Mouse (Mus musculus): ENCODE measurements at regions not wholly inside any gene's neighbourhood (a gene's known extent, or its start where the extent isn't known, plus 50 kb on each side); places are given as distances from the start of the nearest gene placed in this dataset.
A peak's percentile ranks its signal among the peaks of the same experiment; 100 is the strongest.

DNA sequence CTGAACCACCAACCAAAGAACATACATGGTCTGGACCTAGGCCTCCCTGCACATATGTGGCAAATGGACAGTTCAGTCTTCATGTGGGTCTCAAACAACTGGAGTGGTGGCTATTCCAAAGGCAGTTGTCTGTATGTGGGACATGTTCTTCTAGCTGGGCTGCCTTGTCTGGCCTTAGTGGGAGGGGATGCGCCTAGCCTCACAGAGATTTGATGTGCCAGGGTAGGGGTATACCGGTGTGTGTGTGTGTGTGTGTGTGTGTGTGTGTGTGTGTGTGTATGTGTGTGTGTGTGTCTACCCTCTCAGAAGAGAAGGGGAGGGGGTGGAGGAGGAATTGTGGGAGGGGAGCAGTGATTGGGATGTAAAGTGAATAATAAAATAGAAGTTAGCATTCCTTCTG, 344.0 kb downstream of the Dhx35 start:
- DNase-seq (no peak), ATAC-seq (ENCODE audit: insufficient read depth) (no peak)
- H3K9ac ChIP-seq: no peak overlapping the region
- no peak overlapping the region for H3K4me2 ChIP-seq
- WGBS: 90% methylated on average over 2 of the region's 2 CpGs
- H3K36me3 ChIP-seq (ENCODE audit: insufficient read depth): no peaks in the 10 kb centered on the region
- no peaks in the 10 kb centered on the region for H3K9me3 ChIP-seq (ENCODE audit: low read depth, low read length)
- H3K27ac ChIP-seq (ENCODE audit: low read depth): no peak overlapping the region
- no peaks in the 10 kb centered on the region for H3K27me3 ChIP-seq (ENCODE audit: insufficient read depth, low read length)
- H3K4me1 ChIP-seq (ENCODE audit: insufficient read depth): no peaks in the 10 kb centered on the region
- H3K4me3 ChIP-seq (ENCODE audit: low read depth, low read length): no peak overlapping the region
- no peak for TF ChIP-seq CTCF (IDR thresholded peaks at IDR 0.05; ENCODE audit: low read depth)

DNA sequence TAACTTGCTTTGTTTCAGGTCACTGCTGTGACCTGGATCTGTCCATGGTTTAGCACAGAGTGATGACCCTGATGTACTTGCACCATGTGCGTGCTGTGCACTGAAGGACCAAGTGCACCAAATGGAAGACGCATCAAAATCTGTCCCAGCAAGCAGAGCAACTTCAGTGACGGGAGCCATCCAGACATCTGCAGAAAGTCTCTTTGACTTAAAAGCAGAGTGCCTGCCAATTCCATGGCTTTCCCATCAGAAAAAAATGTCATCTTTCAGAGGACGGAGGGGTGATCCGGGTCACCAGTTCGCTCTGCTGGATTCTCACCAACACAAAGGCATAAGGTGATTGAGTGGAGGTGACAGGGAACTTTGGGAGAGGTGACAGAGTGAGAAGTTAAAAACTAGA, 351.4 kb downstream of the Dhx35 start:
- no peak for TF ChIP-seq CTCF (IDR thresholded peaks at IDR 0.05; ENCODE audit: low read depth)
- H3K4me1 ChIP-seq (ENCODE audit: insufficient read depth): no peaks in the 10 kb centered on the region

GRCm38 (mm10) chr2:159163985-159164384, 369.4 kb downstream of the Dhx35 start:
- WGBS: 36% methylated on average over 7 of the region's 7 CpGs
- H3K9ac ChIP-seq: no peak overlapping the region
- H3K27me3 ChIP-seq (ENCODE audit: insufficient read depth, low read length): no peaks in the 10 kb centered on the region
- H3K4me2 ChIP-seq: no peak overlapping the region
- peak; percentile 69 for DNase-seq
- TF ChIP-seq CTCF (IDR thresholded peaks at IDR 0.05; ENCODE audit: low read depth): peak; percentile 82
- H3K36me3 ChIP-seq (ENCODE audit: insufficient read depth): no peaks in the 10 kb centered on the region
- no peaks in the 10 kb centered on the region for H3K9me3 ChIP-seq (ENCODE audit: low read depth, low read length)
- H3K27ac ChIP-seq (ENCODE audit: low read depth): no peak overlapping the region
- H3K4me3 ChIP-seq (ENCODE audit: low read depth, low read length): no peak overlapping the region
- no peak for ATAC-seq (ENCODE audit: insufficient read depth)
- H3K4me1 ChIP-seq (ENCODE audit: insufficient read depth): no peaks in the 10 kb centered on the region

More for the DNA sequence above, 351.4 kb downstream of the Dhx35 start:
- Histone ChIP-seq H3K9ac (no peak overlapping the region), H3K4me2 (no peak overlapping the region), H3K9me3 (ENCODE audit: low read depth, low read length) (no peaks in the 10 kb centered on the region), H3K4me3 (ENCODE audit: low read depth, low read length) (no peak overlapping the region), H3K27ac (ENCODE audit: low read depth) (no peak overlapping the region), H3K27me3 (ENCODE audit: insufficient read depth, low read length) (no peaks in the 10 kb centered on the region), H3K36me3 (ENCODE audit: insufficient read depth) (no peaks in the 10 kb centered on the region)
- ATAC-seq (ENCODE audit: insufficient read depth) (no peak), DNase-seq (no peak)
- WGBS: 75% methylated on average over 6 of the region's 6 CpGs

DNA sequence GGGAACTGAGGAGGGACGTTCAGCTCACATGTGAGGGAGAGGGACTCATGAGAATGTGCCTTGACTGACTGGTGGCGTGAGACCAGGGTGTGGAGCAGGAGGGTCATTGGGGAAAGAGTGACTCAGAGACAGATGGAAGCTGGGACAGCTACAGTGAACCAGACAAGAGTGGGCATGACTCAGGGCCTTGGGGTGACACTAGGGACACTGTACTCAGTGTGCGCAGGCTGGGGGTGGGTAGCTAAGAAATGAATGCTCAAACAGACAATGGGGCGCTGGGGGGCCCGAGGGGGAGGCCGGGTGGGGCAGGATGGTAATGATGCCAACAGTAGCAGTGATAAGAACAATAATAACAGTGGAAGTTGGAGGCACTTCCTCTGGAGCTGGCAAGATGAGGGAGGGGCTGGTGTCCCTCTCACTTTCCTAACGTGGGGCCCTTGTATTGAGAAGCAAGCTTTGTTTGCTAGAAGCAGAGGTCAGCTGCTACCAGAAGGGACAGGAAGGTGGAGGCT, 374.0 kb downstream of the Dhx35 start:
- Histone ChIP-seq H3K27me3 (ENCODE audit: insufficient read depth, low read length) (no peaks in the 10 kb centered on the region), H3K27ac (ENCODE audit: low read depth) (no peak overlapping the region), H3K9ac (no peak overlapping the region), H3K4me3 (ENCODE audit: low read depth, low read length) (no peak overlapping the region), H3K36me3 (ENCODE audit: insufficient read depth) (no peaks in the 10 kb centered on the region), H3K4me2 (no peak overlapping the region), H3K9me3 (ENCODE audit: low read depth, low read length) (no peaks in the 10 kb centered on the region), H3K4me1 (ENCODE audit: insufficient read depth) (no peaks in the 10 kb centered on the region)
- peak; percentile 72; the same call in 1 of the 2 replicates for ATAC-seq (ENCODE audit: insufficient read depth)
- DNase-seq: peak; percentile 34
- WGBS: 56% methylated on average over 7 of the region's 7 CpGs
- TF ChIP-seq CTCF (IDR thresholded peaks at IDR 0.05; ENCODE audit: low read depth): no peak

GRCm38 (mm10) chr2:159196156-159196555, 401.5 kb downstream of the Dhx35 start:
- 29% methylated on average over 7 of the region's 7 CpGs for WGBS
- no peak overlapping the region for H3K9ac ChIP-seq
- H3K36me3 ChIP-seq (ENCODE audit: insufficient read depth): no peaks in the 10 kb centered on the region
- H3K27me3 ChIP-seq (ENCODE audit: insufficient read depth, low read length): no peaks in the 10 kb centered on the region
- peak; percentile 2 for DNase-seq
- H3K9me3 ChIP-seq (ENCODE audit: low read depth, low read length): no peaks in the 10 kb centered on the region
- H3K27ac ChIP-seq (ENCODE audit: low read depth): no peak overlapping the region
- TF ChIP-seq CTCF (IDR thresholded peaks at IDR 0.05; ENCODE audit: low read depth): no peak
- no peak overlapping the region for H3K4me3 ChIP-seq (ENCODE audit: low read depth, low read length)
- no peak overlapping the region for H3K4me2 ChIP-seq
- ATAC-seq (ENCODE audit: insufficient read depth): no peak
- no peaks in the 10 kb centered on the region for H3K4me1 ChIP-seq (ENCODE audit: insufficient read depth)

- Histone ChIP-seq H3K4me2 (no peak overlapping the region), H3K4me3 (ENCODE audit: low read depth, low read length) (no peak overlapping the region), H3K9me3 (ENCODE audit: low read depth, low read length) (no peaks in the 10 kb centered on the region), H3K9ac (no peak overlapping the region), H3K27ac (ENCODE audit: low read depth) (no peak overlapping the region), H3K36me3 (ENCODE audit: insufficient read depth) (no peaks in the 10 kb centered on the region), H3K4me1 (ENCODE audit: insufficient read depth) (no peaks in the 10 kb centered on the region), H3K27me3 (ENCODE audit: insufficient read depth, low read length) (no peaks in the 10 kb centered on the region)
- ATAC-seq (ENCODE audit: insufficient read depth) (no peak), DNase-seq (no peak)
- no peak for TF ChIP-seq CTCF (IDR thresholded peaks at IDR 0.05; ENCODE audit: low read depth)
- WGBS: 25% methylated on average over 2 of the region's 2 CpGs
Observed at GRCm38 (mm10) chr2:159232266-159232665, 437.7 kb downstream of the Dhx35 start.

DNA sequence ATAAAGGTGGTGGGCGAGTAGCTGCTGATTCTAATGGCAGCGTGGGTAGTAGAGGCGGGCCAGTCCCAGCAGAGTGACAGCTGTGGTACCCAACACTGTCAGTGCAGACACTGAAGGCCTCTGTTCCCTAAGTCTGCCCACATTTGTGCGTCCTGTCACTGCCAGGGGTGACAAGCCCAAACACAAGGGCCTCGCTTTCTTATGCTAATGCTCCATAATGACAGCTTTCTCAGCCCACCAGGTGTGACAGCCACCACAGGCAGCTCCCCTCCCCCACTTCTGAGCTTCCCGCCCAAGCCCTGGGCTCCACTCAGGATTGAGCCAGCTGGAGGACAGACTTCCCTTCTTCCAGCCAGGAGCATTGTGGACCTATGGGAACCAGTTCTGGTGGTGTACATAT, 440.4 kb downstream of the Dhx35 start:
- H3K4me3 ChIP-seq (ENCODE audit: low read depth, low read length): no peak overlapping the region
- no peak for DNase-seq
- no peaks in the 10 kb centered on the region for H3K4me1 ChIP-seq (ENCODE audit: insufficient read depth)
- H3K27me3 ChIP-seq (ENCODE audit: insufficient read depth, low read length): no peaks in the 10 kb centered on the region
- TF ChIP-seq CTCF (IDR thresholded peaks at IDR 0.05; ENCODE audit: low read depth): no peak
- no peaks in the 10 kb centered on the region for H3K9me3 ChIP-seq (ENCODE audit: low read depth, low read length)
- WGBS: 35% methylated on average over 6 of the region's 6 CpGs
- H3K36me3 ChIP-seq (ENCODE audit: insufficient read depth): no peaks in the 10 kb centered on the region
- H3K27ac ChIP-seq (ENCODE audit: low read depth): no peak overlapping the region
- no peak overlapping the region for H3K9ac ChIP-seq
- ATAC-seq (ENCODE audit: insufficient read depth): no peak
- H3K4me2 ChIP-seq: no peak overlapping the region

GRCm38 (mm10) chr2:159250065-159250464, 455.5 kb downstream of the Dhx35 start:
- H3K36me3 ChIP-seq (ENCODE audit: insufficient read depth): no peaks in the 10 kb centered on the region
- H3K4me2 ChIP-seq: no peak overlapping the region
- no peak overlapping the region for H3K4me3 ChIP-seq (ENCODE audit: low read depth, low read length)
- DNase-seq (no peak), ATAC-seq (ENCODE audit: insufficient read depth) (no peak)
- no peaks in the 10 kb centered on the region for H3K27me3 ChIP-seq (ENCODE audit: insufficient read depth, low read length)
- WGBS: 87% methylated on average over 6 of the region's 6 CpGs
- H3K4me1 ChIP-seq (ENCODE audit: insufficient read depth): no peaks in the 10 kb centered on the region
- H3K27ac ChIP-seq (ENCODE audit: low read depth): no peak overlapping the region
- no peaks in the 10 kb centered on the region for H3K9me3 ChIP-seq (ENCODE audit: low read depth, low read length)
- H3K9ac ChIP-seq: no peak overlapping the region
- no peak for TF ChIP-seq CTCF (IDR thresholded peaks at IDR 0.05; ENCODE audit: low read depth)

Measured in lung, embryonic 14.5 days (tissue).